Mouse (Mus musculus) ES-E14 (cell line): ENCODE data around the gene Fhit.

ENCODE experiments used
- HCFC1 ChIP-seq: IDR thresholded peaks from 2 replicates; pipeline ENCODE4 v1.6.1; 2012; ENCODE audit warnings: low read length, inconsistent platforms, borderline replicate concordance; ENCODE audit not compliant: insufficient read depth
- MAFK ChIP-seq: IDR thresholded peaks from 2 replicates; pipeline ENCODE4 v1.6.1; 2014; ENCODE audit warnings: mild to moderate bottlenecking, low read depth, low read length, inconsistent platforms; ENCODE audit not compliant: insufficient read depth
- ZC3H11A ChIP-seq: IDR thresholded peaks from 2 replicates; pipeline ENCODE4 v1.6.1; 2012; ENCODE audit warnings: low read depth, mild to moderate bottlenecking, inconsistent platforms, low read length, borderline replicate concordance
- ZNF384 ChIP-seq: IDR thresholded peaks from 2 replicates; pipeline ENCODE4 v1.6.1; 2012; ENCODE audit warnings: low read depth, low read length, inconsistent platforms

DNA sequence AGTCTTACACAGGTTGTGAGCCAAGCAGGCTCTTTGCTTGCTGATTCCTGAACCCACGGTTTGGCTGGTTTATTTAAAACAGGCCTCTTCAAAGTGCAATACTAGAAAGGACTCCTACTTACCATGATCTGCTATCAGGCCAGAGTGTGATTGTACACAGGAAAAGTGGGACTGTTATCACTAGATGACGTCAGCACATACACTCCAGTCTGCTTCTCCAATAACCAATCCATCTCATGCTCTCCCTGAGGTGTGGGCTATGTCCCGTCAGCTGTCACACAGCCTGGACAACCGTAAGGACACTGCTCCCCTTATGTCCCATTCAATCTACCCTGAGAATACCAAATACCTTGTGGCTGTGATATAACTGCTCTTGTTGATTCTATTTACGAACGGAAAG is 1519.2 kb downstream of the Fhit start:
- TF ChIP-seq HCFC1 (no peak), ZNF384 (no peak), MAFK (no peak), ZC3H11A (no peak)
